Mouse (Mus musculus) neural tube, embryonic 15.5 days (tissue): ENCODE measurements at regions not wholly inside any gene's neighbourhood (a gene's known extent, or its start where the extent isn't known, plus 50 kb on each side); places are given as distances from the start of the nearest gene placed in this dataset.

Source experiments
- ATAC-seq: fragments of 200-750 bp; cut with Nextera tagmentation; 2 replicates; pipeline ENCODE4 v1.8.0; 2017; ENCODE audit warnings: mild to moderate bottlenecking, moderate TSS enrichment, moderate library complexity; ENCODE audit not compliant: low FRiP score
- H3K27ac ChIP-seq: fragments of 300-500 bp; sonication (generic); replicated peaks from 2 replicates; pipeline ENCODE4 v1.5.1; 2015; ENCODE audit warnings: mild to moderate bottlenecking, inconsistent platforms
- H3K27me3 ChIP-seq: fragments of 300-500 bp; sonication (generic); replicated peaks from 2 replicates; pipeline ENCODE4 v1.6.1; 2015; ENCODE audit warnings: inconsistent platforms
- H3K36me3 ChIP-seq: fragments of 300-500 bp; sonication (generic); 2 replicates; pipeline ENCODE4 v1.6.1; 2015; ENCODE audit warnings: inconsistent platforms
- H3K4me1 ChIP-seq: fragments of 300-500 bp; sonication (generic); 2 replicates; pipeline ENCODE4 v1.6.1; 2015; ENCODE audit warnings: inconsistent platforms
- H3K4me2 ChIP-seq: fragments of 300-500 bp; sonication (generic); 2 replicates; pipeline ENCODE4 v1.6.1; 2015; ENCODE audit warnings: inconsistent platforms, mild to moderate bottlenecking, moderate library complexity
- H3K4me3 ChIP-seq: fragments of 300-500 bp; sonication (generic); replicated peaks from 2 replicates; pipeline ENCODE4 v1.5.1; 2015; ENCODE audit warnings: mild to moderate bottlenecking, inconsistent platforms
- H3K9ac ChIP-seq: fragments of 300-500 bp; sonication (generic); replicated peaks from 2 replicates; pipeline ENCODE4 v1.6.1; 2015; ENCODE audit warnings: mild to moderate bottlenecking, inconsistent platforms
- H3K9me3 ChIP-seq: fragments of 300-500 bp; sonication (generic); replicated peaks from 2 replicates; pipeline ENCODE4 v1.6.1; 2016; ENCODE audit warnings: inconsistent platforms
- WGBS: fragments of 180-500 bp; shearing (Covaris S2); methylation state at CpG from one replicate; pipeline ENCODE4 v1.1.7; 2015; ENCODE audit warnings: mixed read lengths; 5-methylcytosine and 5-hydroxymethylcytosine counted together

- H3K4me2 ChIP-seq: no peak overlapping the region
- WGBS: 48% methylated on average over 2 of the region's 2 CpGs
- peaks cover 8% of the 10 kb centered on the region; the same call in 1 of the 2 replicates for H3K4me1 ChIP-seq
- no peaks in the 10 kb centered on the region for H3K36me3 ChIP-seq
- no peak overlapping the region for H3K27ac ChIP-seq
- no peak overlapping the region for H3K4me3 ChIP-seq
- H3K9me3 ChIP-seq: no peaks in the 10 kb centered on the region
- ATAC-seq: no peak
- no peaks in the 10 kb centered on the region for H3K27me3 ChIP-seq
- H3K9ac ChIP-seq: no peak overlapping the region
These were observed 684.7 kb downstream of the Stpg2 start for GRCm38 (mm10) chr3:139890186-139890585.

GRCm38 (mm10) chr3:139897894-139898293, 692.4 kb downstream of the Stpg2 start:
- Histone ChIP-seq H3K36me3 (no peaks in the 10 kb centered on the region), H3K9me3 (no peaks in the 10 kb centered on the region), H3K27me3 (no peaks in the 10 kb centered on the region), H3K4me1 (peaks cover 5% of the 10 kb centered on the region; the same call in 1 of the 2 replicates), H3K9ac (no peak overlapping the region), H3K4me2 (no peak overlapping the region), H3K4me3 (no peak overlapping the region), H3K27ac (no peak overlapping the region)
- ATAC-seq: no peak
- WGBS: 85% methylated on average over 5 of the region's 5 CpGs

- Histone ChIP-seq H3K27me3 (no peaks in the 10 kb centered on the region), H3K9ac (no peak overlapping the region), H3K4me3 (no peak overlapping the region), H3K4me1 (peaks cover 5% of the 10 kb centered on the region; the same call in 1 of the 2 replicates), H3K36me3 (no peaks in the 10 kb centered on the region), H3K4me2 (no peak overlapping the region), H3K9me3 (no peaks in the 10 kb centered on the region), H3K27ac (no peak overlapping the region)
- no peak for ATAC-seq
- WGBS: 7% methylated on average over 5 of the region's 5 CpGs
These were observed 693.7 kb downstream of the Stpg2 start for GRCm38 (mm10) chr3:139899213-139899612.

- ATAC-seq: no peak
These were observed 708.3 kb downstream of the Stpg2 start for GRCm38 (mm10) chr3:139913639-139914330.

GRCm38 (mm10) chr3:139922267-139922666, 716.8 kb downstream of the Stpg2 start:
- H3K27me3 ChIP-seq: no peaks in the 10 kb centered on the region
- H3K36me3 ChIP-seq: no peaks in the 10 kb centered on the region

More at GRCm38 (mm10) chr3:139913639-139914330, 708.3 kb downstream of the Stpg2 start:
- Histone ChIP-seq H3K36me3 (no peaks in the 10 kb centered on the region), H3K4me1 (no peaks in the 10 kb centered on the region), H3K27me3 (no peaks in the 10 kb centered on the region), H3K9ac (no peak overlapping the region), H3K27ac (no peak overlapping the region), H3K9me3 (no peaks in the 10 kb centered on the region), H3K4me2 (no peak overlapping the region), H3K4me3 (no peak overlapping the region)
- WGBS: 51% methylated on average over 2 of the region's 2 CpGs

GRCm38 (mm10) chr3:139933039-139933438, 727.5 kb downstream of the Stpg2 start:
- ATAC-seq: no peak
- Histone ChIP-seq H3K27me3 (no peaks in the 10 kb centered on the region), H3K9ac (no peak overlapping the region), H3K36me3 (no peaks in the 10 kb centered on the region), H3K4me1 (no peaks in the 10 kb centered on the region), H3K9me3 (no peaks in the 10 kb centered on the region), H3K4me2 (no peak overlapping the region), H3K4me3 (no peak overlapping the region), H3K27ac (no peak overlapping the region)
- 14% methylated on average over 4 of the region's 4 CpGs for WGBS

More at GRCm38 (mm10) chr3:139922267-139922666, 716.8 kb downstream of the Stpg2 start:
- Histone ChIP-seq H3K9me3 (no peaks in the 10 kb centered on the region), H3K4me1 (no peaks in the 10 kb centered on the region), H3K9ac (no peak overlapping the region), H3K27ac (no peak overlapping the region), H3K4me2 (no peak overlapping the region), H3K4me3 (no peak overlapping the region)
- 82% methylated on average over 3 of the region's 3 CpGs for WGBS
- ATAC-seq: no peak

- H3K4me1 ChIP-seq: no peaks in the 10 kb centered on the region
- no peak overlapping the region for H3K4me2 ChIP-seq
- no peaks in the 10 kb centered on the region for H3K27me3 ChIP-seq
- 94% methylated on average over 2 of the region's 2 CpGs for WGBS
- H3K36me3 ChIP-seq: no peaks in the 10 kb centered on the region
- no peaks in the 10 kb centered on the region for H3K9me3 ChIP-seq
- ATAC-seq: no peak
- H3K9ac ChIP-seq: no peak overlapping the region
- no peak overlapping the region for H3K4me3 ChIP-seq
- no peak overlapping the region for H3K27ac ChIP-seq
These were observed 740.7 kb downstream of the Stpg2 start for GRCm38 (mm10) chr3:139946209-139946608.

- Histone ChIP-seq H3K9me3 (no peaks in the 10 kb centered on the region), H3K4me1 (no peaks in the 10 kb centered on the region), H3K4me3 (no peak overlapping the region), H3K4me2 (no peak overlapping the region), H3K27me3 (no peaks in the 10 kb centered on the region), H3K36me3 (no peaks in the 10 kb centered on the region), H3K9ac (no peak overlapping the region), H3K27ac (no peak overlapping the region)
- 82% methylated on average over 4 of the region's 4 CpGs for WGBS
- ATAC-seq: no peak
These were observed 741.8 kb downstream of the Stpg2 start for GRCm38 (mm10) chr3:139947247-139947646.

- 59% methylated on average over 4 of the region's 4 CpGs for WGBS
- H3K4me1 ChIP-seq: no peaks in the 10 kb centered on the region
- H3K4me3 ChIP-seq: no peak overlapping the region
- H3K4me2 ChIP-seq: no peak overlapping the region
- ATAC-seq: no peak
- no peaks in the 10 kb centered on the region for H3K27me3 ChIP-seq
- H3K36me3 ChIP-seq: no peaks in the 10 kb centered on the region
- H3K9ac ChIP-seq: no peak overlapping the region
- H3K27ac ChIP-seq: no peak overlapping the region
- H3K9me3 ChIP-seq: no peaks in the 10 kb centered on the region
These were observed 743.6 kb downstream of the Stpg2 start for GRCm38 (mm10) chr3:139949096-139949495.

- 83% methylated on average over 8 of the region's 8 CpGs for WGBS
- Histone ChIP-seq H3K4me2 (no peak overlapping the region), H3K4me1 (no peaks in the 10 kb centered on the region), H3K9ac (no peak overlapping the region), H3K4me3 (no peak overlapping the region), H3K9me3 (no peaks in the 10 kb centered on the region), H3K27me3 (no peaks in the 10 kb centered on the region), H3K36me3 (no peaks in the 10 kb centered on the region), H3K27ac (no peak overlapping the region)
- ATAC-seq: no peak
These were observed 744.7 kb downstream of the Stpg2 start for GRCm38 (mm10) chr3:139950016-139950705.

- Histone ChIP-seq H3K4me3 (no peak overlapping the region), H3K4me1 (no peaks in the 10 kb centered on the region), H3K27me3 (no peaks in the 10 kb centered on the region), H3K27ac (no peak overlapping the region), H3K9me3 (no peaks in the 10 kb centered on the region), H3K36me3 (no peaks in the 10 kb centered on the region), H3K4me2 (no peak overlapping the region), H3K9ac (no peak overlapping the region)
- ATAC-seq: no peak
- 91% methylated on average over 8 of the region's 8 CpGs for WGBS
These were observed 746.0 kb downstream of the Stpg2 start for GRCm38 (mm10) chr3:139951516-139951915.

- Histone ChIP-seq H3K9me3 (no peaks in the 10 kb centered on the region), H3K36me3 (no peaks in the 10 kb centered on the region), H3K4me2 (no peak overlapping the region), H3K27ac (no peak overlapping the region), H3K27me3 (no peaks in the 10 kb centered on the region), H3K4me3 (no peak overlapping the region), H3K4me1 (no peaks in the 10 kb centered on the region), H3K9ac (no peak overlapping the region)
- ATAC-seq: no peak
- 89% methylated on average over 1 of the region's 1 CpGs for WGBS
These were observed 772.7 kb downstream of the Stpg2 start for GRCm38 (mm10) chr3:139978172-139978571.
